In genomic region chr9:65195053-65195452, GRCm38 (mm10) we compare ENCODE assay signal across 8 mouse cellular contexts. TPM values are rescaled to one million over a fixed set of nuclear protein-coding genes. Genes with fewer than 3 reads are reported as not detected.
DNase-seq lines count a peak whose midpoint lies in the region; ATAC-seq lines count a peak whose summit lies in the region.

Gene Parp16, plus strand, starts transcription at chr9:65195353.

- no peak for DNase-seq in heart, postnatal 10 days
- DNase-seq in adrenal gland, adult 8-10 months = no peak
- no peak for DNase-seq in gonadal fat pad, adult 2 months (ENCODE audit: low read depth)
- DNase-seq in frontal cortex, postnatal 14 days (ENCODE audit: low spot score in 2 of 2) = no peak
- no peak for DNase-seq in kidney, postnatal 36 days
- DNase-seq in testis, postnatal 14 days (ENCODE audit: low spot score) = no peak

- no peaks in the 10 kb centered on the region for H3K36me3 ChIP-seq in heart, embryonic 14.5 days (ENCODE audit: control insufficient read depth, insufficient read depth, low read length)
- H3K36me3 ChIP-seq in macrophage (ENCODE audit: inconsistent target) = no peaks in the 10 kb centered on the region

- H3K9me3 ChIP-seq in heart, embryonic 14.5 days (ENCODE audit: control insufficient read depth, low read length) = no peaks in the 10 kb centered on the region

- H3K4me3 ChIP-seq in heart, embryonic 14.5 days (ENCODE audit: control insufficient read depth in 1 of 2, insufficient read depth in 1 of 2, low read depth in 1 of 2, low read length in 2 of 2) = peak within 1 kb of the TSS in 1 of 2 experiments; percentile 2; a peak in 1 of 4 replicates
- H3K4me3 ChIP-seq in macrophage (ENCODE audit: inconsistent target) = no peak within 1 kb of the TSS

- intact Hi-C loops in heart, postnatal 10 days (cut with DNase I) = no loop called here

- no peaks in the 10 kb centered on the region for H3K79me2 ChIP-seq in macrophage (ENCODE audit: inconsistent target)

- H3K4me2 ChIP-seq in heart, embryonic 14.5 days (ENCODE audit: low read length) = peak within 1 kb of the TSS; percentile 27

- peak within 1 kb of the TSS; percentile 93 to 96 for H3K27ac ChIP-seq in heart, embryonic 14.5 days (replicated peaks in 1 of 2; ENCODE audit: control insufficient read depth in 1 of 2, insufficient read depth in 1 of 2, low read depth in 2 of 2, low read length in 2 of 2)
- H3K27ac ChIP-seq in macrophage = peak within 1 kb of the TSS; percentile 62

- no peaks in the 10 kb centered on the region for H3K27me3 ChIP-seq in heart, embryonic 14.5 days (ENCODE audit: control insufficient read depth, insufficient read depth, low read length)

- peaks cover 19 to 31% of the 10 kb centered on the region in 2 experiments for H3K4me1 ChIP-seq in heart, embryonic 14.5 days (ENCODE audit: control insufficient read depth in 2 of 2, insufficient read depth in 2 of 2, low read length in 2 of 2)

- H3K9ac ChIP-seq in heart, embryonic 14.5 days (ENCODE audit: low read length) = peak within 1 kb of the TSS; percentile 71

- ATAC-seq in heart, embryonic 14.5 days (ENCODE audit: insufficient number of reproducible peaks, insufficient read depth, low FRiP score, low read depth) = no peak

- 71% methylated on average over 4 of the region's 4 CpGs for WGBS in heart, embryonic 14.5 days
- 75% methylated on average over 4 of the region's 4 CpGs for WGBS in macrophage (ENCODE audit: missing documents)

RNA-seq across cellular contexts. Expression of gene Parp16, which starts in this region (rescaled TPM):
- polyA plus RNA-seq in heart, embryonic 14.5 days (2014; fragmentation: Nextera tagmentation; extraction: Ambion mirVana) = 4.3 and 5.6 TPM in 2 replicates
- 1 to 10 TPM; 5.1 to 5.9 TPM for total RNA-seq in heart, postnatal 10 days (2021)
- 10 to 100 TPM; 16.2 to 44.2 (median 33.1) TPM for total RNA-seq in adrenal gland, adult 8-10 months (2022)
- polyA plus RNA-seq in gonadal fat pad, adult 2 months (2012; rRNA removed) = 12.9 and 18.3 TPM in 2 replicates
- total RNA-seq in macrophage (2018; cell fraction: chromatin; rRNA removed) = 1 to 10 TPM in 25 of 26 experiments, under 1 TPM in 1; 0.55 to 7.5 (median 2.6) TPM
- 1 to 10 TPM in 24 of 26 experiments, under 1 TPM in 2; 0.56 to 2.7 (median 1.4) TPM for total RNA-seq in macrophage (2018; cell fraction: cytosol; rRNA removed)
- 1 to 10 TPM in 22 of 26 experiments, under 1 TPM in 4; 0.54 to 6.5 (median 1.7) TPM for total RNA-seq in macrophage (2018; cell fraction: nucleus; rRNA removed)
- polyA plus RNA-seq in macrophage (2018) = 2.0 to 3.2 TPM (median 2.1 TPM) in 3 replicates
